Mouse (Mus musculus) embryo, embryonic 11 days (tissue): Measurements from ENCODE around the gene Rdh9.
"Not testable (repeated sequence)": the region's sequence is repeated elsewhere in the genome, so short reads cannot be mapped to it uniquely, and the experiment has no call there.

ENCODE experiments used
- DNase-seq: peaks from one replicate; pipeline ENCODE4 v3.0.0-alpha.2; 2015

Gene Rdh9

GRCm38 (mm10) chr10:127759181-127760110 lies 16.7 kb upstream of the Rdh9 start, which contains the start of the genes Rdh1 and Rdh16f1:
Gene Rdh1, plus strand, starts transcription at chr10:127759721.
Gene Rdh16f1, plus strand, starts transcription at chr10:127759787.
- no peak for DNase-seq

- DNase-seq, result not testable (repeated sequence)
Observed at GRCm38 (mm10) chr10:127762926-127763325, 13.3 kb upstream of the Rdh9 start.

GRCm38 (mm10) chr10:127763914-127764680 lies 12.1 kb upstream of the Rdh9 start:
- DNase-seq, result no peak

GRCm38 (mm10) chr10:127766564-127766963 lies 9.6 kb upstream of the Rdh9 start:
- no peak for DNase-seq

- DNase-seq, result not testable (repeated sequence)
Observed at GRCm38 (mm10) chr10:127782321-127782720, 6.1 kb downstream of the Rdh9 start.

GRCm38 (mm10) chr10:127785411-127785810 lies 9.2 kb downstream of the Rdh9 start:
- not testable (repeated sequence) for DNase-seq

- DNase-seq, result no peak
Observed at GRCm38 (mm10) chr10:127799295-127799694, 23.1 kb downstream of the Rdh9 start.

- DNase-seq, result no peak
Observed at GRCm38 (mm10) chr10:127800891-127801290, 24.7 kb downstream of the Rdh9 start, which contains the start of gene Rdh16. Gene Rdh16, plus strand, starts transcription at chr10:127801152.

- DNase-seq, result no peak
Observed at GRCm38 (mm10) chr10:127801612-127802011, 25.4 kb downstream of the Rdh9 start.

GRCm38 (mm10) chr10:127802236-127802635 lies 26.1 kb downstream of the Rdh9 start:
- no peak for DNase-seq

- no peak for DNase-seq
Observed at GRCm38 (mm10) chr10:127804416-127804815, 28.2 kb downstream of the Rdh9 start.

GRCm38 (mm10) chr10:127815888-127816287 lies 39.7 kb downstream of the Rdh9 start:
- DNase-seq, result no peak

GRCm38 (mm10) chr10:127817268-127817910 lies 41.2 kb downstream of the Rdh9 start:
- not testable (repeated sequence) for DNase-seq

GRCm38 (mm10) chr10:127821806-127822205 lies 45.6 kb downstream of the Rdh9 start:
- not testable (repeated sequence) for DNase-seq

GRCm38 (mm10) chr10:127825386-127825785 lies 49.2 kb downstream of the Rdh9 start:
- DNase-seq, result peak; percentile 25

- DNase-seq, result no peak
Observed at GRCm38 (mm10) chr10:127829121-127829520, 52.9 kb downstream of the Rdh9 start.

GRCm38 (mm10) chr10:127834186-127834585 lies 58.0 kb downstream of the Rdh9 start:
- not testable (repeated sequence) for DNase-seq

GRCm38 (mm10) chr10:127835292-127835691 lies 59.1 kb downstream of the Rdh9 start:
- DNase-seq, result no peak

- DNase-seq, result not testable (repeated sequence)
Observed at GRCm38 (mm10) chr10:127837793-127838192, 61.6 kb downstream of the Rdh9 start.

GRCm38 (mm10) chr10:127838539-127838938 lies 62.4 kb downstream of the Rdh9 start:
- no peak for DNase-seq

- DNase-seq, result no peak
Observed at GRCm38 (mm10) chr10:127840776-127841175, 64.6 kb downstream of the Rdh9 start.
